Mouse (Mus musculus): ENCODE data around the gene Tbx21. TPM values are rescaled to one million over a fixed set of nuclear protein-coding genes. Genes with fewer than 3 reads are reported as not detected.

Gene Tbx21
- polyA plus RNA-seq, 1 experiment = 0.09 TPM

DNA sequence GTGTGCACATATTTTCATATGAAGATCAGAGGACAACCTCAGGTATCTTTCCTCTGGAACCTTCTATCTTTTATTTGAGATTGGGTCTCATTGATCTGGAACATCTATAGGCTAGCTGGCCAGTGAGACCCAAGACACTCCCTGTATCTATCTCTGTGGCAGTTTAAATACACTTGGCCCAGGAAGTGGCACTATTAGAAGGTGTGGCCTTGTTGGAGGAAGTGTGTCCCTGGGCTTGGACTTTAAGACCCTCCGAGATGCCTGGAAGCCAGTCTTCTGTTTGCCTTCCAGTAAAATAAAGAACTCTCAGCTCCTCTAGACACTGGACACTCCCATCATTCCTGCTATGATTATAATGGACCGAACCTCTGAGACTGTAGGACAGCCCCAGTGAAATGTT lies 45.4 kb downstream of the Tbx21 start:
- Histone ChIP-seq H3K4me1 (no peaks in the 10 kb centered on the region), H3K27me3 (replicated peaks) (peaks cover 5% of the 10 kb centered on the region), H3K36me3 (replicated peaks; ENCODE audit: low read length) (peaks cover 47% of the 10 kb centered on the region), H3K4me3 (replicated peaks) (no peak overlapping the region), H3K9me3 (no peaks in the 10 kb centered on the region)
- no peak for TF ChIP-seq FLI1 (IDR thresholded peaks at IDR 0.05; ENCODE audit: low read length)
- TF ChIP-seq GATA1 (IDR thresholded peaks at IDR 0.05; ENCODE audit: borderline replicate concordance, low read length) = no peak

DNA sequence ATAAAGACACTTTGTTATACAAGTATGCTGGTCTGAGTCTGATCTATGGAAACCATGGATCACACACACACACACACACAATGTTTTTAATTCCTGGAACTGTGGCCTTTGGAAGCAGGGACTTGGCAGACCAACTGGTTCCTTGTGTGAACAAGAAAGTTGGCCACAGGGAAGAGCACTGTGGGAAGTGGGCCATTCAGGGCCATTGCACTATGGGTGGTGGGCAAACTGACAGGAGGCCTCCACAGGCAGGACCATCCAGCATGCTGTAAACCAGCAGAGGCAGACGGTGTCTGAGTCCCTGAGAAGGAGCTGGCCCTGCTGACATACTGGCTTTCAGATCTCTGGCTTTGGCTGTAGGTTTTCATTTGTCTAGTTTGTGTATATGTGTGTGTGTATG lies 45.8 kb downstream of the Tbx21 start:
- peaks cover 2% of the 10 kb centered on the region for H3K27me3 ChIP-seq (replicated peaks)
- H3K36me3 ChIP-seq (replicated peaks; ENCODE audit: low read length) = peaks cover 48% of the 10 kb centered on the region
- H3K4me3 ChIP-seq (replicated peaks) = no peak overlapping the region
- H3K9me3 ChIP-seq = no peaks in the 10 kb centered on the region
- no peaks in the 10 kb centered on the region for H3K4me1 ChIP-seq
- TF ChIP-seq FLI1 (IDR thresholded peaks at IDR 0.05; ENCODE audit: low read length) = no peak
- TF ChIP-seq GATA1 (IDR thresholded peaks at IDR 0.05; ENCODE audit: borderline replicate concordance, low read length) = no peak

DNA sequence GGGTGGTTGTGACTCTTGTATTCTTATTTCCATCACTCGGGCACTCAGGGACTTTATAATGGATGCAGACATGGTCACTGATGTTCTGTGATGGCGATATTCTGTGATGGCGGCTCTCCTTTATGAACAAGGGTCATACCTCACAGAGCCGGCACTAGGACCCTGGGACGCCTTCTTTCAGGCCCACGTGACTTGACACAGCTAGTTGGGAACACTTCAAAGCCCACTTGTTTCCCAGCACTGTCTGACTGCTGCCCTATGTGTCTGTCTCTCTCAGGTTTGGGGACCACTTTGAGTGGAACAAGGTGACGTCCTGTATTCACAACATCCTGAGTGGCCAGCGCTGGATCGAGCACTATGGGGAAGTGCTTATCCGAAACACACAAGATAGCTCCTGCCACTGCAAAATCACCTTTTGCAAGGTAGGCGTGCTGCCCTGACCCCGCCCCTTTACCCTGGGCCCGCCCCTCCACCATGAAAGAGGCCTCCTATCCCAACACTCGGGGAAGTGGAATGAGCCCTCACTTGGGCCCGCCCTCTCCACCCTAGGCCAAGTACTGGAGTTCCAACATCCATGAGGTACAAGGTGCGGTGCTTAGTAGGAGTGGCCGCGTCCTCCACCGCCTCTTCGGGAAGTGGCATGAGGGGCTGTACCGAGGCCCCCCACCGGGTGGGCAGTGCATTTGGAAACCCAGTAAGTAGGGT lies 48.3 kb downstream of the Tbx21 start:
- no peak overlapping the region for H3K4me3 ChIP-seq (replicated peaks)
- H3K27me3 ChIP-seq (replicated peaks) = no peaks in the 10 kb centered on the region
- no peaks in the 10 kb centered on the region for H3K9me3 ChIP-seq
- TF ChIP-seq GATA1 (IDR thresholded peaks at IDR 0.05; ENCODE audit: borderline replicate concordance, low read length) (no peak), FLI1 (IDR thresholded peaks at IDR 0.05; ENCODE audit: low read length) (no peak)
- peaks cover 8% of the 10 kb centered on the region for H3K4me1 ChIP-seq
- peaks cover 70% of the 10 kb centered on the region for H3K36me3 ChIP-seq (replicated peaks; ENCODE audit: low read length)

DNA sequence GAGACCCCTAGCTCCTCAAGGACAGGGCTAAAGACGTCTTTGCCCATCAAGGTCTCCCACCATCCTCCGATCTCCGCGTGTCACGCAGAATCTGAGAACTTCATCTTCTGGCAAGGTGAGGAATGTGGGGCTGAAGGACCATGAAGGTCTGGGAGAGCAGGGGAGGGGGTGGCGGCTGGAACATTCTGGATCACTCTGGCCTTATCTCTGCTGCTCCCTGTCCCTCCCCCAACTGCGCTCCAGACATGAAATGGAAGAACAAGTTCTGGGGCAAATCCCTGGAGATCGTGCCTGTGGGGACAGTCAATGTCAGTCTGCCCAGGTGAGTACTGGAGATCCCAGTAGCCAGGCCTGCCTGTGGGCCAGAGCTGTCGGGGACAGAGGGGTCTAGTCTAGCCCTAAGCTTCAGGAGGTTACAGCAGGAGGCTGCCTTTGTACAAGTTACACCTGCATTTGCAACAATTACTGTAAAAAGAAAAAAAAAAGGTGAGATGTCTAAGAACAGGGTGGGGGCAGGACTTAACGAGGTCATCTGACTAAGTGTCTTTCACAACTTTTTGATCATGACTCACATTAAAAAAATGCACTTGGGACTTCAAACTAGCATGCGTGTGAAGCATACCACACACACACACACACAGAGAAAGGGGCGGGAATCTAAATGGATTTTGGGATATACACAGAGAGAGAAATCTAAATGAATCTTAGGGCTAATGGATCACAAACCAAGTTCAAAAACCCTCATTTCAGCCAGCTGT lies 49.4 kb downstream of the Tbx21 start:
- H3K36me3 ChIP-seq (replicated peaks; ENCODE audit: low read length) = peaks cover 81% of the 10 kb centered on the region
- no peak overlapping the region for H3K4me3 ChIP-seq (replicated peaks)
- peaks cover 8% of the 10 kb centered on the region for H3K4me1 ChIP-seq
- H3K9me3 ChIP-seq = no peaks in the 10 kb centered on the region
- no peaks in the 10 kb centered on the region for H3K27me3 ChIP-seq (replicated peaks)
- TF ChIP-seq FLI1 (IDR thresholded peaks at IDR 0.05; ENCODE audit: low read length) = no peak
- TF ChIP-seq GATA1 (IDR thresholded peaks at IDR 0.05; ENCODE audit: borderline replicate concordance, low read length) = no peak

DNA sequence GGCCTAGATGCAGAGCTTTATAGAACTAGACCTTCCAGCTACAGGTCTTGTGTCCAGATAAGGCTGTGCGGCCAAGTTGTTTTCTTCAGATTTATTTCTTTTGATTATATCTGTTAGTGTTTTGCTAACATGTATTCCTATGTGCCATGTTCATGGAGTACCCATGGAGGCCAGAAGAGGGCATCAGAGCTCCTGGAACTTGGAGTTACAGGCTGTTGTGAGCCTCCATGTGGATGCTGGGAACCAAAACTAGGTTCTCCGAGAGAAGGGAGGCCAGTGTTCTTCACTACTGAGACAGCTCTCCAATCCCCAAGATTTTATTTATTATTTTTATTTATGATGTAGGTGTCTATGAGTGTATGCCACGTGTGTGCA lies 51.2 kb downstream of the Tbx21 start:
- H3K36me3 ChIP-seq (replicated peaks; ENCODE audit: low read length) = peaks cover 93% of the 10 kb centered on the region
- H3K4me1 ChIP-seq = peaks cover 8% of the 10 kb centered on the region
- TF ChIP-seq FLI1 (IDR thresholded peaks at IDR 0.05; ENCODE audit: low read length) (no peak), GATA1 (IDR thresholded peaks at IDR 0.05; ENCODE audit: borderline replicate concordance, low read length) (no peak)
- no peaks in the 10 kb centered on the region for H3K9me3 ChIP-seq
- no peaks in the 10 kb centered on the region for H3K27me3 ChIP-seq (replicated peaks)
- H3K4me3 ChIP-seq (replicated peaks) = no peak overlapping the region

DNA sequence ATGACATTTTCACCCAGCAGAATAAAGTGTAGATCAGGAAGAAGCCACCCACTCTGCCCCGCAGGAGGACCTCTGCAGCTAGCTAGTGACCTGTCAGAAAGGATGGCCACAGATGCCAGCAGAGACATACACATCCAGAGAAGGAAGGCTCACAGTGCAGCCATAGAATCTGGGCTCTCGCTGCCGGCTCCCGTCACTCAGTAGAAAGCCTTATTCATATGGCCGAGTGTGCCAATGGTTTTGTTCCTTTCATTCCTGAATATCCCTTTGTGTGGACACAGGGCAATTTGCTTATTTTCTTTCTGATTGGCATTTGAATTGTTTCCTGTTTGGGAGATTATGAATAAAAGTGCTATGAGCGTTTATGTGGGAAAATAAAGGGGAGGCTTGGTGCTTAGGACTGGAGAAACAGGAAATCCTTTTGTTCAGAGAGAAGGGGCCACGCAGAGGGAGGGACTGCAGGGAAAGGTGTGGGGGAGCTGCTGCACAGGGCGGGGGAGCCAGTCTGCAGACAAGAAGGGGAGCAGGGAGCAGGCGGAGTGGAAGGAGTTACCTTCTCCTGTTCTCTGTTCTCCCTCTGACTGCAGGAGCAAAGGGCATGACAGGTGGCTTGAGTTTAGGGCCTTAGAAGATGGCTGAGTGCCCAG lies 51.7 kb downstream of the Tbx21 start:
- H3K36me3 ChIP-seq (replicated peaks; ENCODE audit: low read length) = peaks cover 93% of the 10 kb centered on the region
- TF ChIP-seq FLI1 (IDR thresholded peaks at IDR 0.05; ENCODE audit: low read length) (no peak), GATA1 (IDR thresholded peaks at IDR 0.05; ENCODE audit: borderline replicate concordance, low read length) (no peak)

DNA sequence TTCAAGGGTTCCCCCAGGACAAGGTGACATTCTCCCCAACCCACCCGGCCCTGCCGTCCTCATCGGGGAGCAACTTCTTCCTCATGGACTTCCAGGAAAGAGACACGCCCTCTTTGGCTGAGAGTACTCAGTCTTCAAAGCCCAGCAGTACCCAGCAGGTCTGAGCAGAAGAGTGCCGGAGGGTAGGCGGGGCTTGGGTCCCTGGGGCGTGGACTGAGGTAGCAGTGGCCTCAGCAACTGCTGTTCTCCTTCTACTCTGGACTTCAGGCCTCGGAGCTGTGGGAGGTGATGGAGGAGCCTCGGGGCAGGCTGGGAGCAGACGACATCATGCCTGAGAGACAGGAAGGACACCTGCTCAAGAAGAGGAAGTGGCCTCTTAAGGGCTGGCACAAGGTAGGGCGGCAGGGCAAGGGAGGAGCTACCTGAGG lies 62.9 kb downstream of the Tbx21 start:
- no peaks in the 10 kb centered on the region for H3K9me3 ChIP-seq
- H3K27me3 ChIP-seq (replicated peaks) = no peaks in the 10 kb centered on the region
- TF ChIP-seq GATA1 (IDR thresholded peaks at IDR 0.05; ENCODE audit: borderline replicate concordance, low read length) = no peak
- no peak for TF ChIP-seq FLI1 (IDR thresholded peaks at IDR 0.05; ENCODE audit: low read length)
- peaks cover 68% of the 10 kb centered on the region for H3K36me3 ChIP-seq (replicated peaks; ENCODE audit: low read length)
- H3K4me3 ChIP-seq (replicated peaks) = peak overlapping the region; percentile 94
- H3K4me1 ChIP-seq = peaks cover 32% of the 10 kb centered on the region

More for the DNA sequence above, 51.7 kb downstream of the Tbx21 start:
- Histone ChIP-seq H3K27me3 (replicated peaks) (no peaks in the 10 kb centered on the region), H3K4me3 (replicated peaks) (no peak overlapping the region), H3K4me1 (peaks cover 11% of the 10 kb centered on the region), H3K9me3 (no peaks in the 10 kb centered on the region)

DNA sequence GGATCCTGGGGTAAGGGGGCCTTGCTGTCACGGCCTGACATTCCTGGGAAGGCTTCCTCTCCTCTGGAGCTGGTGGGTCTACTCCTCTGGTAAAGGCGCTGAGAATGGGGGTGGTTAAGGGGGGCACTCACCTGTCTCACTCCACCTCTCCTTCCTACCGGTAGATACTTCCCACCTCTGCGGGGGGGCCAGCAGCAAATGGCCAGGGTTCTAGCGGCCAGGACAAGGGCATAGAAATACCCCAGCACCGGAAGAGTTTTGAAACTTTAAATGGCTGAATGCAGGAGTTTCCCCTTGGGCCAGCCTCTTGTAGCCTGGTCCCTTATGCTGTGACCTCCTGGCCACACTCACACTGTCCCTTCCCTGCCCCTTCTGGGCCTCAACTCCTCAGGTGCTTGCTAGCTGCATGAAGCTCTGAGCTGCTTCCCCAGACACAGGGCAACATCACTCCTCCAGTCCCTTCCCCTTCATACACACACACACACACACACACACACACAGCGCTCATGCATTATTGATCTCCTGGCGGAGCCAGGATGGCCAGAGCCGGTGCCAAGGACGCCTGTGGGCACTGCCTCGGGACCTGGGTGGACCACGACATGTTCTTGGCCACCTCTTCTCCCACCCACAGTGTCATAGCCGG lies 64.1 kb downstream of the Tbx21 start:
- no peak for TF ChIP-seq FLI1 (IDR thresholded peaks at IDR 0.05; ENCODE audit: low read length)
- TF ChIP-seq GATA1 (IDR thresholded peaks at IDR 0.05; ENCODE audit: borderline replicate concordance, low read length) = no peak
- H3K36me3 ChIP-seq (replicated peaks; ENCODE audit: low read length) = peaks cover 68% of the 10 kb centered on the region
- H3K4me3 ChIP-seq (replicated peaks) = peak overlapping the region; percentile 94
- no peaks in the 10 kb centered on the region for H3K27me3 ChIP-seq (replicated peaks)
- H3K9me3 ChIP-seq = no peaks in the 10 kb centered on the region
- peaks cover 32% of the 10 kb centered on the region for H3K4me1 ChIP-seq

DNA sequence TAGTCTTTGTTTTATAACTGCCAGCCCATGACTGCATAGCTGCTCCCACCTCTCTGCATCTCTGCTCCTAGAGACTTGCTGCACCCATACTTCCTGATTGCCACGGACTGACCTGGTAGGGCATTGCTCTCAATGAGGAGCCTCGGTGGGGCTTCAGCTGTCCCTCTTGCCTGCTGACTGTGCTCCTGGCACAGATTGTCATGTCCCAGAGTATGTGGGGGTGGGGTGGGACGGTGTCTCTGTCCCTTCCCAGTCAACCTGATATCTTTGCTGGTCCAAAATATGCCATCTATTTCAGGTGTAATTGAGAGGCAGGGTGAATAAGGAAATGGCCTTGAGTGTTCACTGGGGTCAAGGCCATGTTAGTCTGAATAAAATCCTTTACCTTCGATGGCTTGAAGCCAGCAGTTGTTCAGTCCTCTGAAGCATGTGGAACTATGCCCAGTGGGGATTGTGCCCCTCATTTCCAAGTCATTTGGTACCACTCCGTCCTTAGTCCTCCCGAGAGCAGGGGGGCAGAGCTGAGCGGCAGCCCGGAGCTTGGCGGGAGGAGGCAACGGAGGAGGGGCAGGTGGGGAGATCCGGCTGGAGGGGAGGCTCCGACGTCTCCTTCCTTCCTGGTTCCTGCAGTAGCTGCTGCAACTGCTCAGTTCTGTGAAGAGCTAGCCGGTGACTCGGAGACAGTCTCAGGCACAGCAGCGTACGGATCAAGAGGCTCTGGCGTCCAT lies 64.8 kb downstream of the Tbx21 start, which contains the start of gene Osbpl7:
TSS of gene Osbpl7 (plus strand) at position 413 of the 728 bp plus-strand sequence.
- Histone ChIP-seq H3K27me3 (replicated peaks) (no peaks in the 10 kb centered on the region), H3K36me3 (replicated peaks; ENCODE audit: low read length) (peaks cover 67% of the 10 kb centered on the region), H3K4me1 (peaks cover 32% of the 10 kb centered on the region), H3K4me3 (replicated peaks) (peak within 1 kb of the TSS; percentile 94), H3K9me3 (no peaks in the 10 kb centered on the region)
- TF ChIP-seq GATA1 (IDR thresholded peaks at IDR 0.05; ENCODE audit: borderline replicate concordance, low read length) = no peak
- TF ChIP-seq FLI1 (IDR thresholded peaks at IDR 0.05; ENCODE audit: low read length) = no peak
